In the genomic region with DNA sequence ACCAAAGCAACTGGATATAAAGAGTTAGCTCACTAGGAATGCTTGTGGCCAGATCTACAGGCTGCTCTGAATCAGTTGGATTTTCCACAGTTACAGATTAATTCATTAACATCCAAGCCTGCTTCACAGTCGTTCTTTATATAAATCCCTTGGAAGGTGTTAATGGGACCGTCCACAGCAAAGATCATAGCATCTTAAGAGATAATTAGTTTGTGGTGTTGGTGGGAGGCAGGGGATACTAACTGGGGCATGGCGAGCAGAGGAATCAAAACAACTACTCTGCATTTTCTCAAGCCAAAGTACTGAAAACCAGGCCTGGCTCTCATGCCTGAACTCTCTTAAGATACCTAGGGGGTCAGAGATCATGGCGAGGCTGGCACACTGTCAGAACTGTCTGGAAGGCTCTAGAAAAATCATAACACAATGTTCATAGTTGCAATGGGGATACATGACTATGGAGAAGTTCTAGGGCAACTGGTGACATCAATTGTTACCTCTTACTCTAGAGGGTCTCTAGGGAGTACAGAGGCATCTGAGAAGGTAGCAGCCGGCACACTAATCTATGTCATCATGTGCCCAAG, we compare ENCODE assay signal across 11 mouse cellular contexts.
"Had no signal": no experiment of that assay in that cellular context is flagged by ENCODE, and none has a peak within 500 bp of the region (broad histone marks: within the 10 kb centered on the region; RNA-seq: fewer than 3 reads in every experiment).

No protein-coding gene starts in this region.

- H3K4me3 ChIP-seq: intestine, embryonic 15.5 days; left cerebral cortex, adult 2 months; liver, embryonic 13.5 days had no signal

- H3K27ac ChIP-seq: intestine, embryonic 15.5 days; left cerebral cortex, adult 2 months; liver, embryonic 13.5 days had no signal

- DNase-seq: layer of hippocampus, postnatal 36 days; liver, embryonic 13.5 days; lung, adult 2 months; lung, postnatal 14 days; lung, postnatal 4 days; midbrain, embryonic 14.5 days; thymus, adult 2 months; thymus, postnatal 14 days; thymus, postnatal 4 days had no signal
